Mouse (Mus musculus) limb, embryonic 14.5 days (tissue): Measurements from ENCODE around the gene Jade1. TPM values are rescaled to one million over a fixed set of nuclear protein-coding genes. Genes with fewer than 3 reads are reported as not detected.

Source experiments
- ATAC-seq: fragments of 200-750 bp; cut with Nextera tagmentation; 2 replicates; pipeline ENCODE4 v1.8.0; 2017; ENCODE audit warnings: low read depth, moderate number of reproducible peaks, moderate TSS enrichment; ENCODE audit not compliant: low FRiP score
- DNase-seq: peaks from one replicate; pipeline ENCODE4 v3.0.0-alpha.2; 2015; ENCODE audit warnings: low spot score
- H3K27ac ChIP-seq: fragments of 300-500 bp; sonication (generic); replicated peaks from 2 replicates; pipeline ENCODE4 v1.5.1; 2014; ENCODE audit warnings: low read depth, mild to moderate bottlenecking, low read length, moderate library complexity, mixed read lengths
- H3K27me3 ChIP-seq: fragments of 300-500 bp; sonication (generic); 2 replicates; pipeline ENCODE4 v1.6.1; 2014; ENCODE audit warnings: low read length, mixed read lengths; ENCODE audit not compliant: control insufficient read depth, insufficient read depth
- H3K36me3 ChIP-seq: fragments of 300-500 bp; sonication (generic); 2 replicates; pipeline ENCODE4 v1.6.1; 2014; ENCODE audit warnings: mild to moderate bottlenecking, low read length, moderate library complexity, mixed read lengths; ENCODE audit not compliant: control insufficient read depth, insufficient read depth
- H3K4me1 ChIP-seq: fragments of 300-500 bp; sonication (generic); 2 replicates; pipeline ENCODE4 v1.6.1; 2014; ENCODE audit warnings: antibody characterized with exemption, low read length, mixed read lengths; ENCODE audit not compliant: control insufficient read depth, insufficient read depth
- H3K4me2 ChIP-seq: fragments of 300-500 bp; sonication (generic); replicated peaks from 2 replicates; pipeline ENCODE4 v1.6.1; 2014; ENCODE audit warnings: low read depth, mild to moderate bottlenecking, low read length, moderate library complexity; ENCODE audit not compliant: severe bottlenecking
- H3K4me3 ChIP-seq: fragments of 300-500 bp; sonication (generic); replicated peaks from 2 replicates; pipeline ENCODE4 v1.5.1; 2014; ENCODE audit warnings: low read length
- H3K9ac ChIP-seq: fragments of 300-500 bp; sonication (generic); 2 replicates; pipeline ENCODE4 v1.6.1; 2014; ENCODE audit warnings: mild to moderate bottlenecking, low read depth, low read length, moderate library complexity; ENCODE audit not compliant: severe bottlenecking
- H3K9me3 ChIP-seq: fragments of 300-500 bp; sonication (generic); 2 replicates; pipeline ENCODE4 v1.6.1; 2016; ENCODE audit warnings: low read length; ENCODE audit not compliant: control insufficient read depth
- POLR2A ChIP-seq: fragments of 200-500 bp; IDR thresholded peaks from 2 replicates; pipeline ENCODE4 v1.8.0; 2012; ENCODE audit warnings: inconsistent platforms, mild to moderate bottlenecking, moderate library complexity, borderline replicate concordance; ENCODE audit not compliant: insufficient read depth, insufficient read length; ENCODE audit errors: extremely low read depth
- WGBS: fragments of 180-500 bp; shearing (Covaris S2); extraction: QIAGEN DNeasy Blood & Tissue Kit; methylation state at CpG from one replicate; pipeline ENCODE4 v1.1.7; 2014; 5-methylcytosine and 5-hydroxymethylcytosine counted together
- polyA plus RNA-seq, 2 experiments: library from polyadenylated mRNA; depleted of rRNA in 1 of 2; stranded (reverse) in 1 of 2; unstranded in 1 of 2; fragments of >200 nt; fragmentation: Nextera tagmentation in 1 of 2; extraction: Ambion mirVana in 1 of 2; gene quantifications; 2 replicates each; pipeline versions ENCODE4 v1.2.1 to v1.2.3; 2012 to 2014

The Jade1 gene
- polyA plus RNA-seq, 2 experiments, result 8.8 to 12.8 TPM

DNA sequence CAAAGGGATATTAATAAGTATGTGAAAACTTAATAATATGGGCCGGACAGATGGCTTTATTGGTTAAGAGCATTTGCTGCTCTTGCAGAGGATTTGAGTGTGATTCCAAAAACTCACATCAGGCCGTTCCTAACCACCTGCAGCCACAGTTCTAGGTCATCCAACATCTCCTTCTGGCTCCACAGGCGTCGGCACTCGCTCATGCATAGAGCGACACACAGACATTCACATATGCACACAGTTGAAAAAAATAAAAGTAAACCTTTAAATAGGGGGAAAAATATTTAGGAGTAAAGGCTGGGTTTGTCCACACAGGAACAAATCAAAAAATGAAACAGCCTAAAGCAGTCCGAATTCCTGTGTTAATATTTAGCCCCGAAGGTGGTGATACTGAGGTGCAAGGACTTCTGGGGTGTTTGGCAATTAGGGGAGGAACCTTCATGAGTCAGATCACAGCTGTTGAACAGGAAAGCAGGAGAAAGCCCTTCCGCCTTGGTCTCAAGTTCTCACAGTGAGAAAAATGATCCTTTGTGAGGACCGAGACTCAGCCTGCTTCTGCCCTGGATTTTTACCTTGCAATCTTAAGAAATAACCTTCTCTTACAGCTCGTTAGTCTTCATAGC lies 40.7 kb upstream of the Jade1 start:
- no peak for ATAC-seq
- no peak for TF ChIP-seq POLR2A
- no peak overlapping the region for H3K27ac ChIP-seq
- H3K9me3 ChIP-seq, result no peaks in the 10 kb centered on the region
- H3K27me3 ChIP-seq, result no peaks in the 10 kb centered on the region
- no peaks in the 10 kb centered on the region for H3K36me3 ChIP-seq
- no peak for DNase-seq
- WGBS, result 53% methylated on average over 11 of the region's 11 CpGs
- no peak overlapping the region for H3K4me2 ChIP-seq
- H3K9ac ChIP-seq, result no peak overlapping the region
- H3K4me3 ChIP-seq, result no peak overlapping the region
- no peaks in the 10 kb centered on the region for H3K4me1 ChIP-seq

DNA sequence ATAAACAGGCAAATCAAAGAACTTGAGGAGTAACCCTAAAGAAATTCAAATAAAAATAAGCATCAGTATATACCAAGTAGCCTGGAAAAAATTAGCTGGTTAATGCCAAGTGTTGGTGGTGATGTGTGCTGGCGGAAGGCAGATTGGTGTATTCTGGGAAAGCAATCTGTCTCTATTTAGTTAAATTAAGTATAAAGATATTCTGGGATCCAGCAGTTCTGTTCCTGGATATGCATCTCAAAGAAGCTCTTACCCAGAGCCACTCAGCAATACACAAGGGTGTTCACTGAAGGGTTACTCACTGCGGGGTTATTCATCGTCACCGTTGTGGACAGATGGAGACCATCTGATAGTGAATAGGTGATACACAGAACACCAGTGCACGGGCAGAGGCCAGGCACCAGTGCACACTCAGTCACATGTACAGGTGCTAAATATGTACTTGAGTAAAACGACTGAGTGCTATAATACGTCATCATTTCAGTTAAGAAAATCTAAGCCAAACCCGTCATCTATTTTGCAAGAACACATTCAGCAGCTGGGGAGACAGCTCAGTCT lies 38.5 kb upstream of the Jade1 start:
- H3K9me3 ChIP-seq, result no peaks in the 10 kb centered on the region
- no peak for ATAC-seq
- no peak for DNase-seq
- H3K4me3 ChIP-seq, result no peak overlapping the region
- no peak overlapping the region for H3K27ac ChIP-seq
- no peak for TF ChIP-seq POLR2A
- H3K36me3 ChIP-seq, result no peaks in the 10 kb centered on the region
- no peak overlapping the region for H3K4me2 ChIP-seq
- no peaks in the 10 kb centered on the region for H3K27me3 ChIP-seq
- H3K9ac ChIP-seq, result no peak overlapping the region
- WGBS, result 81% methylated on average over 8 of the region's 8 CpGs
- no peaks in the 10 kb centered on the region for H3K4me1 ChIP-seq

DNA sequence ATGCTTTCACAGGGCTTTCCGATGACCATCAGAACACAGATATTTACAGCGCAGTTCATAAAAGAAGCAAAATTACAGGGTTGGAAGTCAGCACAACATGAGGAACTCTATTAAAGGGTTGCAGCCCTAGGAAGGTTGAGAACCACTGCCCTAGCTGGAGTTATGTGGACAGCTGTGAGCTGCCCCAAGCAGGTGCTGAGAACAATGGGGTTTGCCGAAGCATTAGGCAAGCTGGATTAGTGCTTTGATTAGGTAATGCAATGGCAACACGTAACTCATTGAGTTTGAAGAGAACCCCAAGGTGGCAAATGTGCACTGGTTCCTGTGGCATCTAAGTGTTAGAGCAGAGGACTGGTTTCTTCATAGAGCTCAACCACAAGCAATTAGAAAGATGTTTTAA lies 34.6 kb upstream of the Jade1 start:
- ATAC-seq (no peak), DNase-seq (no peak)
- Histone ChIP-seq H3K36me3 (no peaks in the 10 kb centered on the region), H3K4me1 (no peaks in the 10 kb centered on the region), H3K9me3 (no peaks in the 10 kb centered on the region), H3K9ac (no peak overlapping the region), H3K4me2 (no peak overlapping the region), H3K27me3 (no peaks in the 10 kb centered on the region), H3K4me3 (no peak overlapping the region), H3K27ac (no peak overlapping the region)
- no peak for TF ChIP-seq POLR2A
- 90% methylated on average over 4 of the region's 4 CpGs for WGBS

DNA sequence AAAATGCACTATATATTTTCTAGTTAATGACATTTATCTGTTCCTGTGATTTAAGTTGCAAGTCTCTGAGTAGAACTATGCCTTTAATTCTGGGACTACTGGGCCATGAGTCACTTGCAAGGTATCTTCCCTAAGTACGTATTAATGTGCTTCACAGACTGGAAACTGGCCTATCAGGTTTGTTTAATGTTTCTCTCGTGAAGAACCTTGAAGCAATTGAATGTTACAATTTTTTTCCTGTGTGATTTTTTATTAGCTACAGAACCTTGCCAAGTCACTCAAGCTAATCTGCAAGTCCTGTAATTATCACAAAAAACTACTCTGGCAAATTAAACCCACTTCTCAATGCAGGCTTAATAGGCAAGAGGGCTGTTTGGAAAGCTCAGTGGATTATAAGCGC lies 33.8 kb upstream of the Jade1 start:
- H3K27ac ChIP-seq, result no peak overlapping the region
- H3K27me3 ChIP-seq, result no peaks in the 10 kb centered on the region
- DNase-seq, result peak; percentile 31
- H3K4me3 ChIP-seq, result no peak overlapping the region
- WGBS, result 41% methylated on average over 3 of the region's 3 CpGs
- TF ChIP-seq POLR2A, result no peak
- no peak overlapping the region for H3K9ac ChIP-seq
- no peaks in the 10 kb centered on the region for H3K4me1 ChIP-seq
- no peaks in the 10 kb centered on the region for H3K9me3 ChIP-seq
- no peaks in the 10 kb centered on the region for H3K36me3 ChIP-seq
- no peak overlapping the region for H3K4me2 ChIP-seq
- no peak for ATAC-seq

DNA sequence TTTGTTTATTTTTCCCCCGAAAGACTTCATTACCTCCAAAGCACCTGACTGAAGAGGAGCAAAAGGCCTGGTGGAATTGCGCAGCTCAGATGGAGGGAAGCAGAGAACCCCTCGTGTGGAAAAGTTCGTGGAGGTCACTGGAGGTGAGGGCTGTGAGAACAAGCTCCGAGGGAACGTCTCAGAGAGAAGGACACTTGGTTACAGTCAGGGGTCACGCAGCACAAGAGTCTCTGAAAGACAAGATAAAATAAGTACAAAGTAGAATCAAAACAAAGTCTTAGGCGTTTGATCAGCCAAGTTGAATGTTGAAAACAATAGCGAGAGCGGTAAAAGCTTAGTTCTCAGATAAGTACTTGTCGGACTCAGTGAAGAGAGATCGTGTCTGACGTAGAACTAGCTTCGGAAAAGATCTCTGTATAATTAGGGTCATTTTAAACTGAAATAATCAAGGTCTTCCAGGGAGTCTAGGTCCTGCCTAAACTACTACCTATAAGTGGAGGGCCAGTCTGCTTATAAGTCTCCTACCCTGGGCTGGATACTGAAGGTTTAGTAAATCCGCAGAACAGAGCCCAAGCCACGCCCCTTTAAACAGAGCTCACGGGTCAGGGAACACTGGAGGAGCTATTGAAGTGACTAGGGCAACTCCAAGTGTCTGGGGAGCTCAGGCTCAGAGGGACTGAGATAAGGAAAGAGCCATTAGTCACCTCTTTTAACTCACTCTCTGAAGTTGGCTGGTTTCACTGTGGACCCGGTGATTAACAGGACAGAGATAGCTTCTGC lies 33.1 kb upstream of the Jade1 start:
- no peaks in the 10 kb centered on the region for H3K27me3 ChIP-seq
- H3K36me3 ChIP-seq, result no peaks in the 10 kb centered on the region
- H3K9me3 ChIP-seq, result no peaks in the 10 kb centered on the region
- H3K4me2 ChIP-seq, result no peak overlapping the region
- no peak for TF ChIP-seq POLR2A
- no peak for DNase-seq
- WGBS, result 53% methylated on average over 18 of the region's 18 CpGs
- H3K27ac ChIP-seq, result no peak overlapping the region
- no peaks in the 10 kb centered on the region for H3K4me1 ChIP-seq
- ATAC-seq, result no peak
- no peak overlapping the region for H3K9ac ChIP-seq
- H3K4me3 ChIP-seq, result no peak overlapping the region
